Mouse (Mus musculus) retina, postnatal 7 days (tissue): ENCODE results near the gene Gm20388.
A peak's percentile ranks its signal among the peaks of the same experiment; 100 is the strongest.

Experiments used
- DNase-seq: peaks from one replicate; pipeline ENCODE4 v3.0.0-alpha.2; 2012; ENCODE audit warnings: low read depth, low spot score

Gene Gm20388

GRCm38 (mm10) chr8:120872661-120873060, 962.0 kb downstream of the Gm20388 start:
- no peak for DNase-seq

GRCm38 (mm10) chr8:120876010-120876918, 965.6 kb downstream of the Gm20388 start:
- DNase-seq, result no peak

GRCm38 (mm10) chr8:120877005-120877404, 966.4 kb downstream of the Gm20388 start:
- DNase-seq, result no peak

- DNase-seq, result no peak
Measured at GRCm38 (mm10) chr8:120879928-120880327, 969.3 kb downstream of the Gm20388 start.

- DNase-seq, result no peak
Measured at GRCm38 (mm10) chr8:120881634-120882033, 971.0 kb downstream of the Gm20388 start.

- DNase-seq, result no peak
Measured at GRCm38 (mm10) chr8:120882657-120883056, 972.0 kb downstream of the Gm20388 start.

- no peak for DNase-seq
Measured at GRCm38 (mm10) chr8:120883369-120883768, 972.7 kb downstream of the Gm20388 start.

- no peak for DNase-seq
Measured at GRCm38 (mm10) chr8:120883853-120884252, 973.2 kb downstream of the Gm20388 start.

GRCm38 (mm10) chr8:120884881-120885280, 974.2 kb downstream of the Gm20388 start:
- no peak for DNase-seq

GRCm38 (mm10) chr8:120887254-120887653, 976.6 kb downstream of the Gm20388 start:
- no peak for DNase-seq

GRCm38 (mm10) chr8:120888005-120888404, 977.4 kb downstream of the Gm20388 start:
- no peak for DNase-seq

- no peak for DNase-seq
Measured at GRCm38 (mm10) chr8:120889189-120889588, 978.5 kb downstream of the Gm20388 start.

- no peak for DNase-seq
Measured at GRCm38 (mm10) chr8:120890068-120890467, 979.4 kb downstream of the Gm20388 start.

GRCm38 (mm10) chr8:120895009-120895408, 984.4 kb downstream of the Gm20388 start:
- no peak for DNase-seq

- DNase-seq, result no peak
Measured at GRCm38 (mm10) chr8:120895600-120895999, 985.0 kb downstream of the Gm20388 start.

GRCm38 (mm10) chr8:120896203-120896602, 985.6 kb downstream of the Gm20388 start:
- no peak for DNase-seq

GRCm38 (mm10) chr8:120898008-120898407, 987.4 kb downstream of the Gm20388 start:
- peak; percentile 27 for DNase-seq

- DNase-seq, result no peak
Measured at GRCm38 (mm10) chr8:120898828-120899407, 988.3 kb downstream of the Gm20388 start.

GRCm38 (mm10) chr8:120902346-120902745, 991.7 kb downstream of the Gm20388 start:
- no peak for DNase-seq

- DNase-seq, result no peak
Measured at GRCm38 (mm10) chr8:120907671-120908070, 997.0 kb downstream of the Gm20388 start.

- no peak for DNase-seq
Measured at GRCm38 (mm10) chr8:120910936-120911335, 1000.3 kb downstream of the Gm20388 start.

- no peak for DNase-seq
Measured at GRCm38 (mm10) chr8:120912463-120912862, 1001.8 kb downstream of the Gm20388 start.
